ENCODE assay signal across 17 mouse cellular contexts in genomic region chr11:80212282-80212681, GRCm38 (mm10).
"Had no signal": no experiment of that assay in that cellular context is flagged by ENCODE, and none has a peak within 500 bp of the region (broad histone marks: within the 10 kb centered on the region; RNA-seq: fewer than 3 reads in every experiment).

No protein-coding gene starts in this region.

- DNase-seq: retina, postnatal 1 day; right cerebral cortex, adult 18-20 months; right cerebral cortex, postnatal 14 days; right cerebral cortex, postnatal 25 days; right cerebral cortex, postnatal 4 days; spleen, adult 18-20 months; thymus, adult 18-20 months; thymus, adult 2 months; thymus, postnatal 14 days; thymus, postnatal 25 days; thymus, postnatal 36 days; thymus, postnatal 4 days had no signal

- H3K27me3 ChIP-seq: neural tube, embryonic 12.5 days; neural tube, embryonic 13.5 days; neural tube, embryonic 15.5 days; stomach, embryonic 15.5 days had no signal

- H3K9ac ChIP-seq: neural tube, embryonic 12.5 days; neural tube, embryonic 13.5 days; neural tube, embryonic 15.5 days; stomach, embryonic 15.5 days had no signal

- H3K4me3 ChIP-seq: neural tube, embryonic 12.5 days; neural tube, embryonic 13.5 days; neural tube, embryonic 15.5 days; stomach, embryonic 15.5 days had no signal

- H3K36me3 ChIP-seq: stomach, embryonic 15.5 days had no signal

- H3K27ac ChIP-seq: neural tube, embryonic 12.5 days; neural tube, embryonic 13.5 days; neural tube, embryonic 15.5 days; stomach, embryonic 15.5 days; stomach, postnatal 0 days had no signal
